Mouse (Mus musculus): Measurements from ENCODE around the gene Svop. TPM values are rescaled to one million over a fixed set of nuclear protein-coding genes. Genes with fewer than 3 reads are reported as not detected.

Gene Svop
- total and polyA plus RNA-seq, 3 experiments: 0.31 to 0.51 (median 0.38) TPM

DNA sequence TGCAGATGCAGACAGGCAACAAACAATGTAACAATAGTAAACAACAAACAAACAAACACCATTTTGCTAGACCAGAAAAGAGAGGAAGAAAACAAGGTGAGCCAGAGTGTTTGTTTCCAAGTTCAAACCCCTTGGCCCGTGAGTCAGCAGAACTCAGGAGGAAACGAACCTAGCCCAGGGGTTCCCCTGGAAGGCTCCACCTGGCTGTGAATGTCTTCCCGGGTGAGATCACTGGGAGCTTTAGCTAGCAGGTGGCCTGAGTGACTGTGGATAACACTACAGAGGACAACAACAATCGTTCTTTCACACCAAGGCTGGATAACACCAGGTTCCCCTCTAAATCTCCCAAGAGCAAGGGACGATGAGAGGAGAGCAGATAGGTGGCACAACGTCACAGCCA, 110.2 kb downstream of the Svop start:
- peaks cover 17 to 65% of the 10 kb centered on the region in 2 experiments for H3K36me3 ChIP-seq (replicated peaks in 1 of 2; ENCODE audit: control insufficient read depth in 1 of 2, insufficient read depth in 1 of 2, low read length in 1 of 2)
- no peak for TF ChIP-seq CTCF (conservative IDR thresholded peaks at IDR 0.05 in 1 of 2, IDR thresholded peaks at IDR 0.05 in 1 of 2; ENCODE audit: low read depth in 2 of 2, low read length in 2 of 2)
- TF ChIP-seq BHLHE40 (IDR thresholded peaks at IDR 0.05; ENCODE audit: low read depth, low read length): peak; percentile 15; the same call in 1 of the 2 replicates
- peak; percentile 24; the same call in 1 of the 2 replicates for TF ChIP-seq MAFK (IDR thresholded peaks at IDR 0.05; ENCODE audit: insufficient replicate concordance, low read length)
- H3K9ac ChIP-seq (ENCODE audit: insufficient read depth, low read depth): no peak overlapping the region
- peak overlapping the region; percentile 16; the same call in 1 of the 2 replicates for H3K4me2 ChIP-seq (ENCODE audit: insufficient read depth, low read depth, poor library complexity, severe bottlenecking)
- H3K79me2 ChIP-seq (replicated peaks; ENCODE audit: control insufficient read depth, extremely low read depth, insufficient read depth, poor library complexity, severe bottlenecking): no peaks in the 10 kb centered on the region
- H3K4me3 ChIP-seq (replicated peaks in 1 of 3; ENCODE audit: low read depth in 2 of 3, low read length in 2 of 3, poor library complexity in 1 of 3): peak overlapping the region in 1 of 3 experiments; percentile 46
- dilution Hi-C loops (cut with MboI; ENCODE audit: extremely low pct_ligation_motif_present, extremely low pct_unique_long_range_greater_than_20kb, low sequenced_read_pairs) (no loop called here), in situ Hi-C loops (cut with MboI; ENCODE audit: low pct_ligation_motif_present, low pct_unique_long_range_greater_than_20kb, low sequenced_read_pairs) (no loop called here)
- peak overlapping the region; percentile 63 for H3K27ac ChIP-seq (ENCODE audit: insufficient read depth, low read depth)
- peaks cover 21 to 67% of the 10 kb centered on the region in 2 experiments for H3K4me1 ChIP-seq (ENCODE audit: control insufficient read depth in 1 of 2, insufficient read depth in 2 of 2)
- no peaks in the 10 kb centered on the region for H3K27me3 ChIP-seq (replicated peaks)
- no peaks in the 10 kb centered on the region for H3K9me3 ChIP-seq (replicated peaks; ENCODE audit: low read length)
- DNase-seq (ENCODE audit: extremely low read depth): no peak

DNA sequence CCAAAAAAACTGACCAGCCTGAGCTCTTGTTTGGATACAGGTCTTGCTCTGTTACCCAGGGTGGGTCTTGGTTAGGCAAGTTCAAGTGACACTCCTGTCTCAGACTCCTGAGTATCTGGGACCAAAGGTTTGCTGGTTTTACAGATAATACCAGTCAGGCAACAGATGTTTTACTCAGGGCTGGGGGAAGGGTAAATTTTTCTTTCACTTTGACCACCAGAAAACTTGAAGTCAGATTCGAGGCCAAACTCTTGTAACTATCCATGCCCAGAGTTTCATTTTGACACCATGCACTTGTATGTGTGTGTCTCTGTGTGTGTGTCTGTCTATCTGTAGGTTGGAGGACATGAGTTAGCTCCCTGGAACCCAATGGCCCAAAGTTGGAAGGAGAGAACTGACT, 110.9 kb downstream of the Svop start:
- H3K9ac ChIP-seq (ENCODE audit: insufficient read depth, low read depth): no peak overlapping the region
- dilution Hi-C loops (cut with MboI; ENCODE audit: extremely low pct_ligation_motif_present, extremely low pct_unique_long_range_greater_than_20kb, low sequenced_read_pairs): no loop called here
- no peaks in the 10 kb centered on the region for H3K27me3 ChIP-seq (replicated peaks)
- H3K9me3 ChIP-seq (replicated peaks; ENCODE audit: low read length): no peaks in the 10 kb centered on the region
- no peaks in the 10 kb centered on the region for H3K79me2 ChIP-seq (replicated peaks; ENCODE audit: control insufficient read depth, extremely low read depth, insufficient read depth, poor library complexity, severe bottlenecking)
- H3K4me3 ChIP-seq (replicated peaks in 1 of 3; ENCODE audit: low read depth in 2 of 3, low read length in 2 of 3, poor library complexity in 1 of 3): no peak overlapping the region
- TF ChIP-seq POLR2A (IDR thresholded peaks at IDR 0.05; ENCODE audit: low read depth, low read length) (no peak), MAX (IDR thresholded peaks at IDR 0.05; ENCODE audit: low read length) (no peak), CHD2 (IDR thresholded peaks at IDR 0.05; ENCODE audit: low read length) (peak; percentile 68), JUND (conservative IDR thresholded peaks at IDR 0.05; ENCODE audit: low read depth, low read length) (0 out of 2 replicates have a peak, but pooled peaks have one; percentile 34), IRF4 (IDR thresholded peaks at IDR 0.05; ENCODE audit: low read depth, low read length) (peak; percentile 59), EP300 (IDR thresholded peaks at IDR 0.05; ENCODE audit: low read length) (peak; percentile 57; the same call in 1 of the 2 replicates), TCF12 (IDR thresholded peaks at IDR 0.05; ENCODE audit: low read depth, low read length) (peak; percentile 7; the same call in 1 of the 2 replicates), BHLHE40 (IDR thresholded peaks at IDR 0.05; ENCODE audit: low read depth, low read length) (0 out of 2 replicates have a peak, but pooled peaks have one; percentile 34), ZKSCAN1 (IDR thresholded peaks at IDR 0.05; ENCODE audit: borderline replicate concordance, low read depth, low read length) (no peak), MYC (IDR thresholded peaks at IDR 0.05; ENCODE audit: low read depth, low read length) (peak; percentile 36; the same call in 1 of the 2 replicates), SIN3A (IDR thresholded peaks at IDR 0.05; ENCODE audit: low read length) (0 out of 2 replicates have a peak, but pooled peaks have one; percentile 39), ETS1 (conservative IDR thresholded peaks at IDR 0.05; ENCODE audit: low read depth, low read length) (peak; percentile 36)
- H3K4me2 ChIP-seq (ENCODE audit: insufficient read depth, low read depth, poor library complexity, severe bottlenecking): peak overlapping the region; percentile 43
- in situ Hi-C loops (cut with MboI; ENCODE audit: low pct_ligation_motif_present, low pct_unique_long_range_greater_than_20kb, low sequenced_read_pairs): no loop called here
- H3K27ac ChIP-seq (ENCODE audit: insufficient read depth, low read depth): peak overlapping the region; percentile 63
- DNase-seq (ENCODE audit: extremely low read depth): no peak
- H3K4me1 ChIP-seq (ENCODE audit: control insufficient read depth in 1 of 2, insufficient read depth in 2 of 2): peaks cover 24 to 67% of the 10 kb centered on the region in 2 experiments
- H3K36me3 ChIP-seq (replicated peaks in 1 of 2; ENCODE audit: control insufficient read depth in 1 of 2, insufficient read depth in 1 of 2, low read length in 1 of 2): peaks cover 17 to 71% of the 10 kb centered on the region in 2 experiments

DNA sequence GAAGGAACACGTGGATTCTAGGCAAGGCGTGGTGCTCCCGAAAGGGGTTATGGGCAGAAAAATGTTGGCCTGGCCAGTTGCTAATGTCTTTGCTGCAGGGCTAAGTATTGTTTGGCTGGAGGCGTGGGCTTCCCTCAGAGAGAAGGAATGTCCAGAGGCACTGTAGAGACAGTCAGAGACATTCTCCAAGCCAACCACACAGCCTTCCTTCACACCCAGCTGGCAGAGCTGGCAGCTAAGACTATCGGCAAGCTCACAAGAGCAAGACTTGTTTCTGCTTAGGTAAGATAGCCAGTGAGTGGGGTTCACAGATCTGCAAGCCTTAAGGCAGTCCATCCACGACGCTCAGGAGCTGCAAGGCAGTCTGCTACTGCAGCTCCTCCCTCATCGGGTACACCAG, 114.1 kb downstream of the Svop start:
- no peak overlapping the region for H3K9ac ChIP-seq (ENCODE audit: insufficient read depth, low read depth)
- H3K79me2 ChIP-seq (replicated peaks; ENCODE audit: control insufficient read depth, extremely low read depth, insufficient read depth, poor library complexity, severe bottlenecking): no peaks in the 10 kb centered on the region
- no peak overlapping the region for H3K4me3 ChIP-seq (replicated peaks in 1 of 3; ENCODE audit: low read depth in 2 of 3, low read length in 2 of 3, poor library complexity in 1 of 3)
- peaks cover 31 to 71% of the 10 kb centered on the region in 2 experiments for H3K4me1 ChIP-seq (ENCODE audit: control insufficient read depth in 1 of 2, insufficient read depth in 2 of 2)
- dilution Hi-C loops (cut with MboI; ENCODE audit: extremely low pct_ligation_motif_present, extremely low pct_unique_long_range_greater_than_20kb, low sequenced_read_pairs) (no loop called here), in situ Hi-C loops (cut with MboI; ENCODE audit: low pct_ligation_motif_present, low pct_unique_long_range_greater_than_20kb, low sequenced_read_pairs) (loop anchor here (10.0 kb wide), 1 partner anchor 147 kb away; the partner anchor contains the start of gene Alkbh2)
- no peak overlapping the region for H3K4me2 ChIP-seq (ENCODE audit: insufficient read depth, low read depth, poor library complexity, severe bottlenecking)
- no peak for DNase-seq (ENCODE audit: extremely low read depth)
- H3K36me3 ChIP-seq (replicated peaks in 1 of 2; ENCODE audit: control insufficient read depth in 1 of 2, insufficient read depth in 1 of 2, low read length in 1 of 2): peaks cover 13 to 64% of the 10 kb centered on the region in 2 experiments
- H3K27me3 ChIP-seq (replicated peaks): no peaks in the 10 kb centered on the region
- TF ChIP-seq POLR2AphosphoS2 (IDR thresholded peaks at IDR 0.05; ENCODE audit: low read depth, low read length) (no peak), ZNF384 (IDR thresholded peaks at IDR 0.05; ENCODE audit: low read depth, low read length) (no peak), NELFE (IDR thresholded peaks at IDR 0.05; ENCODE audit: low read depth, low read length) (no peak), GABPA (IDR thresholded peaks at IDR 0.05; ENCODE audit: insufficient replicate concordance, low read depth, low read length) (no peak), JUND (conservative IDR thresholded peaks at IDR 0.05; ENCODE audit: low read depth, low read length) (no peak), PAX5 (IDR thresholded peaks at IDR 0.05; ENCODE audit: low read length) (no peak), MAX (IDR thresholded peaks at IDR 0.05; ENCODE audit: low read length) (no peak), JUN (IDR thresholded peaks at IDR 0.05; ENCODE audit: insufficient read depth, low read depth, low read length) (no peak), TBP (conservative IDR thresholded peaks at IDR 0.05; ENCODE audit: low read depth, low read length) (no peak), MAZ (IDR thresholded peaks at IDR 0.05; ENCODE audit: low read depth, low read length) (no peak), CTCF (conservative IDR thresholded peaks at IDR 0.05 in 1 of 2, IDR thresholded peaks at IDR 0.05 in 1 of 2; ENCODE audit: low read depth in 2 of 2, low read length in 2 of 2) (no peak), TCF12 (IDR thresholded peaks at IDR 0.05; ENCODE audit: low read depth, low read length) (no peak), ZMIZ1 (IDR thresholded peaks at IDR 0.05; ENCODE audit: low read depth, low read length) (no peak)
- H3K27ac ChIP-seq (ENCODE audit: insufficient read depth, low read depth): no peak overlapping the region
- no peaks in the 10 kb centered on the region for H3K9me3 ChIP-seq (replicated peaks; ENCODE audit: low read length)
